Mouse (Mus musculus): ENCODE results near the gene Vmn1r127. TPM values are rescaled to one million over a fixed set of nuclear protein-coding genes. Genes with fewer than 3 reads are reported as not detected.
"Not testable (repeated sequence)": the region's sequence is repeated elsewhere in the genome, so short reads cannot be mapped to it uniquely, and the experiment has no call there.

Gene Vmn1r127
- polyA plus RNA-seq (2014; fragmentation: Nextera tagmentation; extraction: Ambion mirVana) = not detected in 2 replicates

DNA sequence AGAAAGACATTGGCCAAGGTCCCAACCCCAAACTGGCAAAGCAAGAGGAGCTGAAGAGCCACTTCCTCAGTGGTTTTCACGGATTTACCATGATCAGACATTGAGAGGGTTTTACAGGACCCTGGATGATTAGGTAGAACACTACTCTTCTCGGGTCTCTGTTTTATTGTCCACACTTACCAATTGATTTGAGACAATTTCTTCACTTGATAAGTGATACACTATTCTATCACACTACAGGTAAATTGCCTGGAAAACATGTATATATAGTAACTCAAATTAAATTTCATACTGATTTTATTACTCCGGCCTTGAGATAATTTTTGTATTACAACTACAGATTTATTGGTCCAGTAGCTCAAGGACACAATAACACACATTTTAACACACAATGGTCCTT, at the start of gene Vmn1r127:
TSS of gene Vmn1r127 (minus strand) at position 101 of the 400 bp plus-strand sequence.
- not testable (repeated sequence) for H3K36me3 ChIP-seq (ENCODE audit: control insufficient read depth, insufficient read depth, low read length); H3K27me3 ChIP-seq (replicated peaks; ENCODE audit: control insufficient read depth, insufficient read depth, low read length); H3K4me3 ChIP-seq (ENCODE audit: low read depth, low read length); H3K27ac ChIP-seq (replicated peaks; ENCODE audit: low read depth, low read length); ATAC-seq (ENCODE audit: low read depth); DNase-seq (ENCODE audit: low spot score); H3K4me1 ChIP-seq (ENCODE audit: control insufficient read depth, insufficient read depth, low read length); H3K4me2 ChIP-seq (ENCODE audit: low read depth, low read length); H3K9me3 ChIP-seq (ENCODE audit: control insufficient read depth, low read length); H3K9ac ChIP-seq (ENCODE audit: low read depth, low read length)
- WGBS = no CpG with 5 or more reads among the region's 3 CpGs

DNA sequence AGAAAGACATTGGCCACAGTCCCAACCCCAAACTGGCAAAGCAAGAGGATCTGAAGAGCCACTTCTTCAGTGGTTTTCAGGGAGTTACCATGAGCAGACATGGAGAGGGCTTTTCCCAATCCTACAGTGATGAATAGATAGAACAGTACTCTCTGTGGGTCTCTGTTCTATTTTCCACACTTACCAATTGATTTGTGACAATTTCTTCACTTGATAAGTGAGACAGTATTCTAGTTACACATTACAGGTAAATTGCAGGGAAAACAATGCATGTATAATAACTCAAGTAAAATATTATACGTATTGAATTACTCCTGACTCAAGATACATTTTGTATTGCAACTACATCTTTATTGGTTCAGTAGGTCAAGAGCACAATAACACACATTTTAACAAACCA, 41.5 kb upstream of the Vmn1r127 start, which contains the start of gene Vmn1r129:
TSS of gene Vmn1r129 (minus strand) at position 101 of the 400 bp plus-strand sequence.
- H3K9ac ChIP-seq (ENCODE audit: low read depth, low read length); H3K36me3 ChIP-seq (ENCODE audit: control insufficient read depth, insufficient read depth, low read length); H3K4me3 ChIP-seq (ENCODE audit: low read depth, low read length); ATAC-seq (ENCODE audit: low read depth); H3K4me1 ChIP-seq (ENCODE audit: control insufficient read depth, insufficient read depth, low read length); DNase-seq (ENCODE audit: low spot score); H3K4me2 ChIP-seq (ENCODE audit: low read depth, low read length); H3K27ac ChIP-seq (replicated peaks; ENCODE audit: low read depth, low read length); H3K27me3 ChIP-seq (replicated peaks; ENCODE audit: control insufficient read depth, insufficient read depth, low read length); H3K9me3 ChIP-seq (ENCODE audit: control insufficient read depth, low read length): not testable (repeated sequence)
- no CpG with 5 or more reads among the region's 1 CpGs for WGBS

DNA sequence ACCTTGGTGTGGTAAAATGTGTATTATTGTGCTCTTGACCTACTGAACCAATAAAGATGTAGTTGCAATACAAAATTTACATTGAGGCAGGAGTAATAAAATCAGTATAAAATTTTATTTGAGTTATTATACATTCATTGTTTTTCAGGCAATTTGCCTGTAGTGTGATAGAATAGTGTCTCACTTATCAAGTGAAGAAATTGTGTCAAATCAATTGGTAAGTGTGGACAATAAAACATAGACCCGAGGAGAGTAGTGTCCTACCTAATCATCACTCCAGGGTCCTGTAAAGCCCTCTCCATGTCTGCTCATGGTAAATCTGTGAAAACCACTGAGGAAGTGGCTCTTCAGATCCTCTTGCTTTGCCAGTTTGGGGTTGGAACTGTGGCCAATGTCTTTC, 29.4 kb upstream of the Vmn1r127 start, which contains the start of gene Vmn1r128:
TSS of gene Vmn1r128 (plus strand) at position 301 of the 400 bp plus-strand sequence.
- not testable (repeated sequence) for H3K36me3 ChIP-seq (ENCODE audit: control insufficient read depth, insufficient read depth, low read length); H3K4me1 ChIP-seq (ENCODE audit: control insufficient read depth, insufficient read depth, low read length); ATAC-seq (ENCODE audit: low read depth); H3K4me2 ChIP-seq (ENCODE audit: low read depth, low read length); DNase-seq (ENCODE audit: low spot score); H3K4me3 ChIP-seq (ENCODE audit: low read depth, low read length); H3K27ac ChIP-seq (replicated peaks; ENCODE audit: low read depth, low read length); H3K9ac ChIP-seq (ENCODE audit: low read depth, low read length); H3K9me3 ChIP-seq (ENCODE audit: control insufficient read depth, low read length); H3K27me3 ChIP-seq (replicated peaks; ENCODE audit: control insufficient read depth, insufficient read depth, low read length)
- WGBS = 59% methylated on average over 1 of the region's 1 CpGs

DNA sequence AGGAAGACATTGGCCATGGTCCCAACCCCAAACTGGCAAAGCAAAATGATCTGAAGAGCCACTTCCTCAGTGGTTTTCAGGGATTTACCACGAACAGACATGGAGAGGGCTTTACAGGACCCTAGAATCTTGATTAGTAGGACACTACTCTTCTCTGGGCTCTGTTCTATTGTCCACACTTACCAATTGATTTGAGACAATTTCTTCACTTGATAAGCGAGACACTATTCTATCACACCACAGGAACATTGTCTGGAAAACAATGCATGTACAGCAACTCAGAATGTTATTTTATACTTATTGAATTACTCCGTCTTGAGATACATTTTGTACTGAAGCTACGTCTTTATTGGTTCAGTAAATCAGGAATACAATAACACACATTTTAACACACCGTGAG, 18.3 kb downstream of the Vmn1r127 start, which contains the start of gene Vmn1r126:
TSS of gene Vmn1r126 (minus strand) at position 101 of the 400 bp plus-strand sequence.
- not testable (repeated sequence) for H3K4me3 ChIP-seq (ENCODE audit: low read depth, low read length); H3K27me3 ChIP-seq (replicated peaks; ENCODE audit: control insufficient read depth, insufficient read depth, low read length); DNase-seq (ENCODE audit: low spot score); H3K9me3 ChIP-seq (ENCODE audit: control insufficient read depth, low read length); H3K27ac ChIP-seq (replicated peaks; ENCODE audit: low read depth, low read length); H3K36me3 ChIP-seq (ENCODE audit: control insufficient read depth, insufficient read depth, low read length); H3K9ac ChIP-seq (ENCODE audit: low read depth, low read length); H3K4me1 ChIP-seq (ENCODE audit: control insufficient read depth, insufficient read depth, low read length); ATAC-seq (ENCODE audit: low read depth); H3K4me2 ChIP-seq (ENCODE audit: low read depth, low read length)
- no CpG with 5 or more reads among the region's 5 CpGs for WGBS

DNA sequence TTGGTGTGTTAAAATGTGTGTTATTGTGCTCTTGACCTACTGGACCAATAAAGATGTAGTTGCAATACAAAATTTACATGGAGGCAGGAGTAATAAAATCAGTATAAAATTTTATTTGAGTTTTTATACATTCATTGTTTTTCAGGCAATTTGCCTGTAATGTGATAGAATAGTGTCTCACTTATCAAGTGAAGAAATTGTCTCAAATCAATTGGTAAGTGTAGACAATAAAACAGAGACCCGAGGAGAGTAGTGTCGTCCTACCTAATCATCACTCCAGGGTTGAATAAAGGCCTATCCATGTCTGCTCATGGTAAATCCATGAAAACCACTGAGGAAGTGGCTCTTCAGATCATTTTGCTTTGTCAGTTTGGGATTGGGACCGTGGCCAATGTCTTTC, 47.8 kb downstream of the Vmn1r127 start, which contains the start of gene Vmn1r125:
TSS of gene Vmn1r125 (plus strand) at position 301 of the 400 bp plus-strand sequence.
- H3K4me3 ChIP-seq (ENCODE audit: low read depth, low read length); ATAC-seq (ENCODE audit: low read depth); H3K9me3 ChIP-seq (ENCODE audit: control insufficient read depth, low read length); H3K27ac ChIP-seq (replicated peaks; ENCODE audit: low read depth, low read length); H3K27me3 ChIP-seq (replicated peaks; ENCODE audit: control insufficient read depth, insufficient read depth, low read length); H3K36me3 ChIP-seq (ENCODE audit: control insufficient read depth, insufficient read depth, low read length); H3K4me2 ChIP-seq (ENCODE audit: low read depth, low read length); H3K4me1 ChIP-seq (ENCODE audit: control insufficient read depth, insufficient read depth, low read length); H3K9ac ChIP-seq (ENCODE audit: low read depth, low read length); DNase-seq (ENCODE audit: low spot score): not testable (repeated sequence)
- 59% methylated on average over 3 of the region's 3 CpGs for WGBS

Other genes starting within 250 kb of the Vmn1r127 start
- gene Vmn1r121, start 221.3 kb downstream of the Vmn1r127 start, polyA plus RNA-seq (2014; fragmentation: Nextera tagmentation; extraction: Ambion mirVana) = not detected in 2 replicates
- gene Vmn1r122, start 185.7 kb downstream of the Vmn1r127 start, polyA plus RNA-seq (2014; fragmentation: Nextera tagmentation; extraction: Ambion mirVana) = not detected in 2 replicates
- not detected in 2 replicates for gene Vmn1r123, start 157.7 kb downstream of the Vmn1r127 start, polyA plus RNA-seq (2014; fragmentation: Nextera tagmentation; extraction: Ambion mirVana)
- not detected in 2 replicates for gene Gm5157, start 129.4 kb downstream of the Vmn1r127 start, polyA plus RNA-seq (2014; fragmentation: Nextera tagmentation; extraction: Ambion mirVana)
- gene Vmn1r124, start 59.2 kb downstream of the Vmn1r127 start, polyA plus RNA-seq (2014; fragmentation: Nextera tagmentation; extraction: Ambion mirVana) = not detected in 2 replicates
- gene Vmn1r125, start 47.7 kb downstream of the Vmn1r127 start, polyA plus RNA-seq (2014; fragmentation: Nextera tagmentation; extraction: Ambion mirVana) = not detected in 2 replicates
- gene Vmn1r126, start 18.4 kb downstream of the Vmn1r127 start, polyA plus RNA-seq (2014; fragmentation: Nextera tagmentation; extraction: Ambion mirVana) = not detected in 2 replicates
- not detected in 2 replicates for gene Vmn1r128, start 29.5 kb upstream of the Vmn1r127 start, polyA plus RNA-seq (2014; fragmentation: Nextera tagmentation; extraction: Ambion mirVana)
- gene Vmn1r129, start 41.4 kb upstream of the Vmn1r127 start, polyA plus RNA-seq (2014; fragmentation: Nextera tagmentation; extraction: Ambion mirVana) = not detected in 2 replicates
- gene Gm6882, start 112.9 kb upstream of the Vmn1r127 start, polyA plus RNA-seq (2014; fragmentation: Nextera tagmentation; extraction: Ambion mirVana) = not detected in 2 replicates
- gene Vmn1r130, start 191.9 kb upstream of the Vmn1r127 start, polyA plus RNA-seq (2014; fragmentation: Nextera tagmentation; extraction: Ambion mirVana) = not detected in 2 replicates
- not detected in 2 replicates for gene Vmn1r131, start 226.2 kb upstream of the Vmn1r127 start, polyA plus RNA-seq (2014; fragmentation: Nextera tagmentation; extraction: Ambion mirVana)